In genomic region chr8:13201013-13201334, GRCm38 (mm10) we compare ENCODE assay signal across 8 mouse cellular contexts. TPM values are rescaled to one million over a fixed set of nuclear protein-coding genes. Genes with fewer than 3 reads are reported as not detected.
DNase-seq lines count a peak whose midpoint lies in the region; ATAC-seq lines count a peak whose summit lies in the region.

No protein-coding gene starts in this region.

- DNase-seq in CD4-positive, CD25-positive, alpha-beta regulatory T cell, adult 2 months (ENCODE audit: low read depth, low spot score) = peak; percentile 16
- peak; percentile 14 for DNase-seq in neural tube, embryonic 11.5 days (ENCODE audit: low spot score)
- no peak for DNase-seq in neural tube, embryonic 10.5 days (ENCODE audit: extremely low spot score, low spot score)
- DNase-seq in liver, embryonic 11.5 days (ENCODE audit: low spot score) = peak; percentile 56
- no peak for DNase-seq in retina, postnatal 1 day
- DNase-seq in T-cell, adult 2 months (ENCODE audit: low spot score) = no peak

- peak overlapping the region; percentile 81 for H3K4me3 ChIP-seq in neural tube, embryonic 11.5 days (ENCODE audit: low read depth, low read length)
- peak overlapping the region; percentile 62 for H3K4me3 ChIP-seq in liver, embryonic 11.5 days (ENCODE audit: low read depth, low read length)
- H3K4me3 ChIP-seq in stomach, embryonic 15.5 days (replicated peaks) = peak overlapping the region; percentile 87

- H3K27ac ChIP-seq in neural tube, embryonic 11.5 days (ENCODE audit: low read depth, low read length) = no peak overlapping the region
- H3K27ac ChIP-seq in liver, embryonic 11.5 days (ENCODE audit: low read depth, low read length) = peak overlapping the region; percentile 92; the same call in 1 of the 2 replicates
- no peak overlapping the region for H3K27ac ChIP-seq in stomach, embryonic 15.5 days

- no peaks in the 10 kb centered on the region for H3K4me1 ChIP-seq in neural tube, embryonic 11.5 days (ENCODE audit: control insufficient read depth, insufficient read depth, low read length)
- H3K4me1 ChIP-seq in liver, embryonic 11.5 days (replicated peaks; ENCODE audit: control insufficient read depth, insufficient read depth, low read length) = peaks cover 36% of the 10 kb centered on the region
- peaks cover 14% of the 10 kb centered on the region; the same call in 1 of the 2 replicates for H3K4me1 ChIP-seq in stomach, embryonic 15.5 days

- WGBS in neural tube, embryonic 11.5 days = 2% methylated on average over 18 of the region's 18 CpGs
- WGBS in liver, embryonic 11.5 days = 5% methylated on average over 18 of the region's 18 CpGs
- WGBS in stomach, embryonic 15.5 days = 1% methylated on average over 18 of the region's 18 CpGs

- ATAC-seq in CD4-positive, CD25-positive, alpha-beta regulatory T cell, adult 4 months = no peak
- no peak for ATAC-seq in neural tube, embryonic 11.5 days (ENCODE audit: insufficient read depth, low FRiP score, low TSS enrichment)
- 0 out of 2 replicates have a peak, but pooled peaks have one; percentile 33 for ATAC-seq in liver, embryonic 11.5 days (replicated peaks; ENCODE audit: low FRiP score)
- ATAC-seq in stomach, embryonic 15.5 days (ENCODE audit: insufficient read depth, low FRiP score, low read depth) = no peak

- H3K27me3 ChIP-seq in neural tube, embryonic 11.5 days (ENCODE audit: control insufficient read depth, insufficient read depth, low read length) = peaks cover 30% of the 10 kb centered on the region
- peaks cover 7% of the 10 kb centered on the region for H3K27me3 ChIP-seq in liver, embryonic 11.5 days (replicated peaks; ENCODE audit: control insufficient read depth, insufficient read depth, low read length)
- H3K27me3 ChIP-seq in stomach, embryonic 15.5 days (replicated peaks) = peaks cover 19% of the 10 kb centered on the region; the same call in 1 of the 2 replicates

- H3K4me2 ChIP-seq in neural tube, embryonic 11.5 days (ENCODE audit: low read depth) = peak overlapping the region; percentile 90
- H3K4me2 ChIP-seq in liver, embryonic 11.5 days = peak overlapping the region; percentile 73
- peak overlapping the region; percentile 94 for H3K4me2 ChIP-seq in stomach, embryonic 15.5 days

- no peak overlapping the region for H3K9ac ChIP-seq in neural tube, embryonic 11.5 days (ENCODE audit: low read length)
- H3K9ac ChIP-seq in liver, embryonic 11.5 days (ENCODE audit: low read depth, low read length) = peak overlapping the region; percentile 80
- peak overlapping the region; percentile 5; the same call in 1 of the 2 replicates for H3K9ac ChIP-seq in stomach, embryonic 15.5 days

- no peaks in the 10 kb centered on the region; the same call in 1 of the 2 replicates for H3K36me3 ChIP-seq in neural tube, embryonic 11.5 days (ENCODE audit: control insufficient read depth, insufficient read depth, low read length)
- no peaks in the 10 kb centered on the region for H3K36me3 ChIP-seq in liver, embryonic 11.5 days (ENCODE audit: control insufficient read depth, insufficient read depth, low read length)
- H3K36me3 ChIP-seq in stomach, embryonic 15.5 days = no peaks in the 10 kb centered on the region

- H3K9me3 ChIP-seq in neural tube, embryonic 11.5 days (ENCODE audit: control insufficient read depth, low read length) = no peaks in the 10 kb centered on the region
- no peaks in the 10 kb centered on the region for H3K9me3 ChIP-seq in liver, embryonic 11.5 days (ENCODE audit: control insufficient read depth, low read length)
- H3K9me3 ChIP-seq in stomach, embryonic 15.5 days = no peaks in the 10 kb centered on the region

RNA-seq across cellular contexts. Expression of gene Grtp1, which starts 0.6 kb away (rescaled TPM):
- 1 to 10 TPM; 2.8 to 3.2 TPM for polyA plus RNA-seq in CD4-positive, CD25-positive, alpha-beta regulatory T cell, adult 4 months (2017; shearing (Covaris generic))
- polyA plus RNA-seq in neural tube, embryonic 11.5 days (2014; fragmentation: Nextera tagmentation; extraction: Ambion mirVana) = 13.5 and 13.8 TPM in 2 replicates
- 19.7 and 23.3 TPM in 2 replicates for polyA plus RNA-seq in liver, embryonic 11.5 days (2014; fragmentation: Nextera tagmentation; extraction: Ambion mirVana)
- polyA plus RNA-seq in stomach, embryonic 15.5 days (2015; fragmentation: Nextera tagmentation; extraction: Ambion mirVana) = 24.6 and 25.4 TPM in 2 replicates

RNA-seq across cellular contexts. Expression of gene Lamp1, which starts 42.0 kb away (rescaled TPM):
- 10 to 100 TPM; 12.6 to 25.2 TPM for polyA plus RNA-seq in CD4-positive, CD25-positive, alpha-beta regulatory T cell, adult 4 months (2017; shearing (Covaris generic))
- 258 and 279 TPM in 2 replicates for polyA plus RNA-seq in neural tube, embryonic 11.5 days (2014; fragmentation: Nextera tagmentation; extraction: Ambion mirVana)
- 251 and 283 TPM in 2 replicates for polyA plus RNA-seq in liver, embryonic 11.5 days (2014; fragmentation: Nextera tagmentation; extraction: Ambion mirVana)
- polyA plus RNA-seq in stomach, embryonic 15.5 days (2015; fragmentation: Nextera tagmentation; extraction: Ambion mirVana) = 295 and 327 TPM in 2 replicates

RNA-seq across cellular contexts. Expression of gene Adprhl1, which starts 53.0 kb away (rescaled TPM):
- under 1 TPM in 1 of 2 experiments, not detected in 1; 0.12 TPM for polyA plus RNA-seq in CD4-positive, CD25-positive, alpha-beta regulatory T cell, adult 4 months (2017; shearing (Covaris generic))
- polyA plus RNA-seq in neural tube, embryonic 11.5 days (2014; fragmentation: Nextera tagmentation; extraction: Ambion mirVana) = 0.57 and 0.61 TPM in 2 replicates
- 0.70 TPM in 1 of 2 replicates, not detected in the other for polyA plus RNA-seq in liver, embryonic 11.5 days (2014; fragmentation: Nextera tagmentation; extraction: Ambion mirVana)
- polyA plus RNA-seq in stomach, embryonic 15.5 days (2015; fragmentation: Nextera tagmentation; extraction: Ambion mirVana) = 0.62 and 0.88 TPM in 2 replicates

Comparison
In these comparisons a context has a peak if more than half of its experiments do, and no peak if none do; other contexts are left out.
1. DNase-seq: peak in CD4-positive, CD25-positive, alpha-beta regulatory T cell, adult 2 months (single experiment), neural tube, embryonic 11.5 days (single experiment) and liver, embryonic 11.5 days (single experiment); none in neural tube, embryonic 10.5 days (single experiment), retina, postnatal 1 day (single experiment) and T-cell, adult 2 months (single experiment).
2. Peak in every context shown above with its lines, with median percentiles within 50 percentile points of each other: H3K4me2 ChIP-seq and H3K4me3 ChIP-seq.